Mouse (Mus musculus) C2C12 (cell line): ENCODE measurements around the gene Blm. TPM values are rescaled to one million over a fixed set of nuclear protein-coding genes. Genes with fewer than 3 reads are reported as not detected.

Experiments
- H3K27me3 ChIP-seq: one replicate; pipeline ENCODE4 v1.6.1; 2011; ENCODE audit not compliant: control insufficient read depth, insufficient read depth, insufficient read length
- H3K36me3 ChIP-seq: one replicate; pipeline ENCODE4 v1.6.1; 2011; ENCODE audit not compliant: control insufficient read depth, insufficient read depth
- H3K4me3 ChIP-seq: one replicate; pipeline ENCODE4 v1.5.1; 2011; ENCODE audit warnings: mild to moderate bottlenecking, control low read depth; ENCODE audit not compliant: poor library complexity, insufficient read depth, severe bottlenecking
- H3K79me2 ChIP-seq: one replicate; pipeline ENCODE4 v1.6.1; 2011; ENCODE audit not compliant: control insufficient read depth, insufficient read depth
- H3K79me3 ChIP-seq: one replicate; pipeline ENCODE4 v1.6.1; 2011; ENCODE audit warnings: low read depth, control low read depth
- H3ac ChIP-seq: one replicate; pipeline ENCODE3; 2011; ENCODE audit warnings: low read depth; ENCODE audit not compliant: control insufficient read depth, insufficient read length
- CEBPB ChIP-seq: IDR thresholded peaks from one replicate; pipeline ENCODE4 v1.6.1; 2011; ENCODE audit warnings: low read depth, mild to moderate bottlenecking, control low read depth, moderate library complexity
- CTCF ChIP-seq: IDR thresholded peaks from one replicate; pipeline ENCODE4 v1.5.1; 2011; ENCODE audit not compliant: control insufficient read depth, insufficient read depth, insufficient read length
- FOSL1 ChIP-seq: IDR thresholded peaks from one replicate; pipeline ENCODE4 v1.8.0; 2011; ENCODE audit warnings: mild to moderate bottlenecking, low read length; ENCODE audit not compliant: poor library complexity, insufficient read depth, severe bottlenecking
- MAX ChIP-seq: IDR thresholded peaks from one replicate; pipeline ENCODE4 v1.6.1; 2011; ENCODE audit warnings: mild to moderate bottlenecking, control low read depth
- MYOD1 ChIP-seq: IDR thresholded peaks from one replicate; pipeline ENCODE4 v1.6.1; 2011; ENCODE audit warnings: low read depth; ENCODE audit not compliant: control insufficient read depth, insufficient read length
- MYOG ChIP-seq: IDR thresholded peaks from one replicate; pipeline ENCODE4 v1.6.1; 2011; ENCODE audit not compliant: control insufficient read depth, insufficient read length; ENCODE audit errors: extremely low read depth
- USF1 ChIP-seq: IDR thresholded peaks from one replicate; pipeline ENCODE4 v1.6.1; 2011; ENCODE audit warnings: low read depth, mild to moderate bottlenecking, control low read depth, moderate library complexity
- polyA plus RNA-seq: library from polyadenylated mRNA; unstranded; fragments of >200 nt; fragmentation: generic; extraction: Trizol; gene quantifications from one replicate; pipeline ENCODE4 v1.2.1, GENCODE M21; 2012; ENCODE audit warnings: missing spikeins

The Blm gene
- polyA plus RNA-seq, 1 experiment: 2.6 TPM

DNA sequence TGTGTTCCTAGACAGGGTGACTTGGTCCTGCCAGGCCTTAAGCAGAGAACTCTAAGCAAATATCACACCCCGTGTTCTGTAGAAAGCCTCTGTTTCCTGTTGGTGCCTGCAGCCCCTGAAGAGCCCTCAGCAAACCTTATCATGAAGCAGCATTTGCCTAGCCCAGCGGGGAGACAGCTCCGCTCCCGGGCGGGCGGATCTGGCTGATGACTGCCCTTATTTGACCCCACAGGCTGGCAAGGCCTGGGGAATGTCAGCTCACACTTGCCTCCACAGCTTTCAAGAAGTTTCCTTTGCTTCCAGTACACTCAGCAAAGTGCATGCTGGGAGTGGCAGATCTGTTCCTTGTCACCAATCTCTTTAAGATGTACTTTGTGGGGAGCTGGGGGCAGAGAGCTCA is 89.4 kb downstream of the Blm start:
- H3K79me2 ChIP-seq: no peaks in the 10 kb centered on the region
- no peaks in the 10 kb centered on the region for H3K36me3 ChIP-seq
- H3ac ChIP-seq: no peak overlapping the region
- no peak overlapping the region for H3K4me3 ChIP-seq
- no peaks in the 10 kb centered on the region for H3K27me3 ChIP-seq
- no peak for TF ChIP-seq FOSL1
- TF ChIP-seq MAX: no peak
- no peak for TF ChIP-seq CEBPB
- no peak for TF ChIP-seq USF1
- no peak for TF ChIP-seq MYOG
- no peak for TF ChIP-seq CTCF
- TF ChIP-seq MYOD1: no peak
- no peaks in the 10 kb centered on the region for H3K79me3 ChIP-seq

GRCm38 (mm10) chr7:80444401-80445249 is 90.3 kb downstream of the Blm start:
- TF ChIP-seq CEBPB: no peak
- TF ChIP-seq MAX: no peak
- TF ChIP-seq CTCF: no peak
- TF ChIP-seq USF1: no peak
- TF ChIP-seq MYOG: no peak
- TF ChIP-seq MYOD1: no peak
- TF ChIP-seq FOSL1: no peak
- Histone ChIP-seq H3K79me2 (no peaks in the 10 kb centered on the region), H3K4me3 (no peak overlapping the region), H3K79me3 (no peaks in the 10 kb centered on the region), H3K36me3 (no peaks in the 10 kb centered on the region), H3K27me3 (no peaks in the 10 kb centered on the region), H3ac (no peak overlapping the region)

- no peak for TF ChIP-seq CEBPB
- no peak for TF ChIP-seq CTCF
- no peak for TF ChIP-seq USF1
- no peak for TF ChIP-seq MAX
- TF ChIP-seq MYOD1: no peak
- no peak for TF ChIP-seq FOSL1
- TF ChIP-seq MYOG: no peak
- H3K79me3 ChIP-seq: no peaks in the 10 kb centered on the region
- H3ac ChIP-seq: no peak overlapping the region
- H3K27me3 ChIP-seq: no peaks in the 10 kb centered on the region
- H3K79me2 ChIP-seq: no peaks in the 10 kb centered on the region
- H3K36me3 ChIP-seq: no peaks in the 10 kb centered on the region
- no peak overlapping the region for H3K4me3 ChIP-seq
Observed at GRCm38 (mm10) chr7:80443124-80443523, 91.8 kb downstream of the Blm start.

GRCm38 (mm10) chr7:80441986-80442904 is 92.7 kb downstream of the Blm start:
- H3K79me3 ChIP-seq: no peaks in the 10 kb centered on the region
- H3K79me2 ChIP-seq: no peaks in the 10 kb centered on the region
- no peak for TF ChIP-seq MAX
- TF ChIP-seq USF1: no peak
- TF ChIP-seq MYOD1: no peak
- TF ChIP-seq MYOG: no peak
- no peak for TF ChIP-seq FOSL1
- H3K36me3 ChIP-seq: no peaks in the 10 kb centered on the region
- no peaks in the 10 kb centered on the region for H3K27me3 ChIP-seq
- H3ac ChIP-seq: no peak overlapping the region
- H3K4me3 ChIP-seq: no peak overlapping the region

GRCm38 (mm10) chr7:80440685-80441084 is 94.2 kb downstream of the Blm start:
- Histone ChIP-seq H3K36me3 (no peaks in the 10 kb centered on the region), H3K27me3 (no peaks in the 10 kb centered on the region), H3ac (no peak overlapping the region), H3K4me3 (no peak overlapping the region), H3K79me3 (no peaks in the 10 kb centered on the region), H3K79me2 (no peaks in the 10 kb centered on the region)
- TF ChIP-seq FOSL1: no peak
- TF ChIP-seq CEBPB: no peak
- TF ChIP-seq USF1: no peak
- TF ChIP-seq MAX: no peak
- no peak for TF ChIP-seq MYOD1
- no peak for TF ChIP-seq CTCF
- TF ChIP-seq MYOG: no peak
